Mouse (Mus musculus) hematopoietic multipotent progenitor cell, adult 10-12 weeks (in vitro differentiated cells): ENCODE data around the gene Manba. TPM values are rescaled to one million over a fixed set of nuclear protein-coding genes. Genes with fewer than 3 reads are reported as not detected.

Source experiments
- polyA plus RNA-seq: library from polyadenylated mRNA; stranded (reverse); fragments of >175 nt; gene quantifications from 2 replicates; pipeline ENCODE4 v1.2.3, GENCODE M21; 2012; ENCODE audit warnings: low replicate concordance

Gene Manba
- 5.6 and 9.2 TPM in 2 replicates for polyA plus RNA-seq

DNA sequence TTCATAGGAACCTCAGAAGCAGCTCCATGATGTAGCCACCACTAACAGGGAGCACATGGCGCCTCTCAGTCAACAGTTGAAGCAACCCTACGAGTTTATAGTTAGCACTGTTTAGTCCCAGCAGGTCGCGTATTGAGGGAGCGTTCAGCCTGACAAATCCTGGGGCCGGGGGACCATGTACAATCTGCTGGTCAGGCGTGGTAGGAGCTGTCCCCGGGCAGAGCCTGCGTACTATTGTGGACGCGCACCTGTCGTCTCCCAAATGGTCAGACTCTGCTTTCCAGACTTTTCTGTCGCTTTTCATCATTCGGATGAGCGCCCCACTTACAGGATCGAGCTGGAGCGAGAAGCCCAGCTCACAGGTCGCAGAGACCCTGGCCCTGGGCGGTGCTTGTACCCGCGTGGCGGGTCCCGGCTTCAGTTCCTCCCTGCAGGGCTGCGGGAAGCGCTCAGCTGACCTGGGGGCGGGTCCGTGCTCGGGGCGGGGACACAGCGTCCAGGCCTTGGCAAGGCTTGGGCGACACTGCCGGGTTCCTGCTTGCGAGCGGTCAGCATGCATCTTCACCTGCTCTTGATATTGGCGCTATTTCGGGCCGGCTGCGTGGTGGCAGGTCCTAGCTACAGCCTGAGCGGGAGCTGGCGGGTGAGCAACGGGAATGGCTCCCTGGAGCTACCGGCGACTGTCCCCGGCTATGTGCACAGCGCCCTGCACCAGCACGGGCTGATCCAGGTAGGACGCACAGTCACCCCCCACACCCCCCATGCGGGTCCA is at the start of gene Manba:
TSS of gene Manba (plus strand) at position 484 of the 772 bp plus-strand sequence.

DNA sequence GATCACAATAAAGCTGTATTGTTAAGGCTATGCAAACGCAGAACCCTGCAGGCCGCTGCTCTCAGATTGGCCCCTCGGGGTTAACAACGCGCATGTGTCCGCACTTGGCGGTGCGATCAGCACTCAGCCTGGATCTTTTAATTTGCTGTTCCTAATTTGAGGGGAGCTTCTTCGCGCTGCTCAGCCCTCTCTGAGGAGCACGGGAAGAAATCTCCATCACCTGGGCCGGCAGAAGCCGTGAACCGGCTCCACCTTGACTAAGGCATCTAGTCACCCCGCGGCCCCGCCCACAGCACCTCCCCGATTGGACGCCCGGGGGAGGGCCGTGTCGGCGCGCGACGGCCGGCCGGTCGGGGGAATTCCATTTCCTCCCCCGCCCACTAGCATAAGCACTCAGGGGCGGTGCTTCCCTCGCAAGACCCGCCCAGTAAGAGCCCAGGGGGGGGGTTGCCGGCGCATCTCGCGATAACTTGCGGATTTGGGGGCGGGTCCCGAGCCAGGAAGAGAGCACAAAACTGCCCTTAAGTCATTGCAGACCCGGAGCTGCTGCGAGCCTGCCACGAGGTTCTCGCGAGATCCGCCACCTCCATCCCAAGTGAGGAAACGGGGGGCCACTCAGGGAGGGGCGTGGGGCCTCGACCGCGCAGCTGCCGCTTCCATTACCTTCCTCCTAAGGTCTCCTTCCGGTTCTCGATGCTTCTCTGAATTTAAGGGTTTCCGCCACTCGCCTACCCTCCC is 47.5 kb upstream of the Manba start, which contains the start of gene Ube2d3:
TSS of gene Ube2d3 (plus strand) at position 392 of the 738 bp plus-strand sequence.

Other genes with a start within 250 kb of the Manba start
- not detected in 2 replicates for gene Bdh2, start 204.4 kb upstream of the Manba start, polyA plus RNA-seq
- gene Slc9b2, start 177.9 kb upstream of the Manba start, polyA plus RNA-seq: 0.07 TPM in 1 of 2 replicates, not detected in the other
- gene Slc9b1, start 137.6 kb upstream of the Manba start, polyA plus RNA-seq: 0.15 TPM in 1 of 2 replicates, not detected in the other
- 18.0 and 29.4 TPM in 2 replicates for gene Cisd2, start 61.7 kb upstream of the Manba start, polyA plus RNA-seq
- 413 and 545 TPM in 2 replicates for gene Ube2d3, start 47.5 kb upstream of the Manba start, polyA plus RNA-seq
- gene Nfkb1, start 205.9 kb downstream of the Manba start, polyA plus RNA-seq: 104 and 118 TPM in 2 replicates